Mouse (Mus musculus) neural tube, embryonic 13.5 days (tissue): Measurements from ENCODE around the gene Top2b. TPM values are rescaled to one million over a fixed set of nuclear protein-coding genes. Genes with fewer than 3 reads are reported as not detected.
A peak's percentile ranks its signal among the peaks of the same experiment; 100 is the strongest.

ENCODE experiments used
- ATAC-seq: fragments of 200-750 bp; cut with Nextera tagmentation; 2 replicates; pipeline ENCODE4 v1.8.0; 2017; ENCODE audit warnings: low read depth, mild to moderate bottlenecking, moderate TSS enrichment, moderate library complexity
- H3K27ac ChIP-seq: fragments of 300-500 bp; sonication (generic); replicated peaks from 2 replicates; pipeline ENCODE4 v1.5.1; 2015; ENCODE audit warnings: moderate library complexity, mild to moderate bottlenecking, inconsistent platforms
- H3K27me3 ChIP-seq: fragments of 300-500 bp; sonication (generic); 2 replicates; pipeline ENCODE4 v1.6.1; 2015; ENCODE audit warnings: mild to moderate bottlenecking, inconsistent platforms
- H3K36me3 ChIP-seq: fragments of 300-500 bp; sonication (generic); 2 replicates; pipeline ENCODE4 v1.6.1; 2015; ENCODE audit warnings: mild to moderate bottlenecking, inconsistent platforms
- H3K4me1 ChIP-seq: fragments of 300-500 bp; sonication (generic); replicated peaks from 2 replicates; pipeline ENCODE4 v1.6.1; 2015; ENCODE audit warnings: inconsistent platforms
- H3K4me2 ChIP-seq: fragments of 300-500 bp; sonication (generic); 2 replicates; pipeline ENCODE4 v1.6.1; 2015; ENCODE audit warnings: inconsistent platforms, mild to moderate bottlenecking, moderate library complexity
- H3K4me3 ChIP-seq: fragments of 300-500 bp; sonication (generic); 2 replicates; pipeline ENCODE4 v1.5.1; 2015; ENCODE audit warnings: mild to moderate bottlenecking, inconsistent platforms
- H3K9ac ChIP-seq: fragments of 300-500 bp; sonication (generic); 2 replicates; pipeline ENCODE4 v1.6.1; 2015; ENCODE audit warnings: moderate library complexity, mild to moderate bottlenecking, inconsistent platforms
- H3K9me3 ChIP-seq: fragments of 300-500 bp; sonication (generic); 2 replicates; pipeline ENCODE4 v1.6.1; 2016; ENCODE audit warnings: inconsistent platforms
- WGBS: fragments of 180-500 bp; shearing (Covaris S2); methylation state at CpG from one replicate; pipeline ENCODE4 v1.1.7; 2015; 5-methylcytosine and 5-hydroxymethylcytosine counted together
- polyA plus RNA-seq: library from polyadenylated mRNA; unstranded; fragments of >200 nt; fragmentation: Nextera tagmentation; extraction: Ambion mirVana; gene quantifications from 2 replicates; pipeline ENCODE4 v1.2.1, GENCODE M21; 2015

Gene Top2b
- polyA plus RNA-seq, 1 experiment from 2014 or later: 90.6 TPM

DNA sequence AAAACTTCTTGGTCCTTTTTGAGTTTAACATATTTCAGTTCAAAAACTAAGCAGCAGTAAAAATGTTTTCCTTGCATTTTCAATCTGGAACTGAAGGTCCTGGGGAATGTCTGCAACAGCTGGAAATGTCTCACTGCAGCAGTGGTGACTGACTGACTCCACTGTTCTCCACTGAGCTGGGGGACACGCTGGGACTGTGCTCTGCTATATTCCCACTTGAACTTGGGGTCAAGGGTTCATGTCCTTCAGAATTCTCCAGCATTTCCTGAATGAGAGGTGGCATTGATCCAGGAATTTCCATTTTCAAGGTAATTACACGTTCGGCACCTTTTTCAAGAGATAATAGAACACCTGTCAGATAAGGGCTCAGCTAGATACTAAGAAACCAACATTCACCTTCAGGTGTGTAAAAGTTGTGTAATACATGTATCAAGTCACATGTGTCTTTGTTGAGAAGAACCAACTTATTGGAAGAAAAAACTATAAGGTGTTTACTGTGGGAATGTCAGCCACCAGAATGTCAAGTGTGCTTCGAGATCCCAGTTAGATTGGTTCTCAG lies 67.0 kb downstream of the Top2b start:
- Histone ChIP-seq H3K4me3 (no peak overlapping the region), H3K9ac (no peak overlapping the region), H3K36me3 (peaks cover 57% of the 10 kb centered on the region), H3K27me3 (no peaks in the 10 kb centered on the region), H3K9me3 (no peaks in the 10 kb centered on the region), H3K4me2 (no peak overlapping the region), H3K4me1 (no peaks in the 10 kb centered on the region), H3K27ac (no peak overlapping the region)
- ATAC-seq: no peak
- 73% methylated on average over 4 of the region's 4 CpGs for WGBS

DNA sequence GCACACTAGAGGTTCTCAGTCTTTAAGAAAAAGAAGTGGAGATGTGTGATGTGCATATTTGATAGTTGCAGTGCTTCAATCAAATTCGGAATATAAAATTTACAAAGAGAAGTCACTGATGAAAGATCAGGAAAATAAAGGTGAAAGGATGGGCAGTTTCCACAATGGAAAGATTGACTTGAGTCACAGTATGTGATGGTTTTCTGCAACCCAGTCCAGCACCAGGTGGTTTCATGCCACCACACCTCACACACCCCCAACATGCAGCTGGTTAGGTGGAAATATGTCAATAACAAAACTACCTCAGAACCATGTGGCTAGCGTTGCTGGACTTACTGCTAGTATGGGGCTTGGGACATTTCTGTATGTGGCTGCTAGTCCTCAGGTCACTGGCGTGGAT lies 67.6 kb downstream of the Top2b start:
- Histone ChIP-seq H3K4me1 (no peaks in the 10 kb centered on the region), H3K27me3 (no peaks in the 10 kb centered on the region), H3K9me3 (no peaks in the 10 kb centered on the region), H3K27ac (no peak overlapping the region), H3K4me2 (no peak overlapping the region), H3K9ac (no peak overlapping the region), H3K4me3 (no peak overlapping the region), H3K36me3 (peaks cover 62% of the 10 kb centered on the region)
- ATAC-seq: no peak
- whole genome bisulfite sequencing: 87% methylated on average over 3 of the region's 3 CpGs

DNA sequence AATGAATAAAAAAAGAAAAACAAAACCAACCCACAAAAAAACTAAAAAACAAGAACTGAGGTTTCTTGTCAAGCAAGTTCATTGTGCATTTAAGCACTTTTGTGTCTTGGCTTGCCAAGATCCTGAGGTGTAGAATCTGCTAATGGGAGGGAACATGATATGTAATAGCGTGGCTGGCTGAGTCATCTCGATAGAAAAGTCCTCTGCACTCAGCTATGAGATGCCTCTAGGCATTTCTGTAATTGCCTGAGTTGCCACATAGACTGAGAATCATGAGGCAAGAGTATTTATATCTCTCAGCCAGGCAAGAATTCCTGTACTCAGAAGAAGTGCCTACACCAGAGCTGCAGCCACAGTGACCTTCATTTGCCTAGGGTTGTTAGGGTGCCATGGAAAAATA lies 68.2 kb downstream of the Top2b start:
- ATAC-seq: no peak
- no peak overlapping the region for H3K27ac ChIP-seq
- no peak overlapping the region for H3K4me2 ChIP-seq
- H3K4me1 ChIP-seq: no peaks in the 10 kb centered on the region
- H3K4me3 ChIP-seq: no peak overlapping the region
- peaks cover 66% of the 10 kb centered on the region for H3K36me3 ChIP-seq
- WGBS: 73% methylated on average over 2 of the region's 2 CpGs
- H3K9me3 ChIP-seq: no peaks in the 10 kb centered on the region
- H3K27me3 ChIP-seq: no peaks in the 10 kb centered on the region
- H3K9ac ChIP-seq: no peak overlapping the region

DNA sequence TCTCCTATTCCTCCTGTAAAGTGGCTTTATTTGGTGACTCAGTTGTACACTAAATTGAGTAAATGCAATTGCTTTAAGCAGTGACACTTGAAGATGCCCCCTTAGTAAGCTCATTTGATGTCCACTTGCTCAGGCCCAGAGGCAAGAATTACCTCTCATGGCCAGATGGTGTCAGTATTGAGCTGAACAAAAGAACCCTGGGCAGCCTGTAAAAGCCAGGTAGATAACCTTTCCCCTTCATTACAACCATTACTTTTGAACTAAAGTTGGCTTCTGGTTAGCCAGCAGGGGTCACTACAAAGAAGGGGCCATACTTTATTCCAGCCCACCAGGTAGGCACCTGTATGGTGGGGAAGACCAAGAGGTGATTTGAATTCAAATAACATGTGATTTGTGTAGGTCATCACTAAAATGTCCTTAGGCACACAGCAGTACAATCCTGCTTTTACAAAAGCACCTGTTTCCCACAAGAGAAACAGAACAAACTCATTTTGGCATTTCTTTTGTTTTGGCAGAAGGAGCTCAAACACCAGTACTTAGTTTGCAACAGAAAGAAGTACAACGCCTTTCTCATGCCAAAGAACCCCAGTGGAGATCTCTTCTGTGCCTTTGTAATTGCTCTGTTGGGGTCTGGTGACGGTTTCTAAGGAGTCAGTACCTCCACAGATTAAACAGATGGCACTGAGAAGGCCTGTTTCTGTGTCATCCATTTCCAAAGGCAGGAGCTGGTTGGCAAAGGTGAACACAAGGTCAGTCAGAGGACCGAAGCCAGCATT lies 69.6 kb downstream of the Top2b start:
- no peak overlapping the region for H3K9ac ChIP-seq
- no peak overlapping the region for H3K4me3 ChIP-seq
- no peaks in the 10 kb centered on the region for H3K27me3 ChIP-seq
- H3K4me2 ChIP-seq: no peak overlapping the region
- H3K4me1 ChIP-seq: peaks cover 12% of the 10 kb centered on the region
- no peak overlapping the region for H3K27ac ChIP-seq
- no peaks in the 10 kb centered on the region for H3K9me3 ChIP-seq
- H3K36me3 ChIP-seq: peaks cover 59% of the 10 kb centered on the region
- 29% methylated on average over 3 of the region's 3 CpGs for WGBS
- ATAC-seq: peak; percentile 44

DNA sequence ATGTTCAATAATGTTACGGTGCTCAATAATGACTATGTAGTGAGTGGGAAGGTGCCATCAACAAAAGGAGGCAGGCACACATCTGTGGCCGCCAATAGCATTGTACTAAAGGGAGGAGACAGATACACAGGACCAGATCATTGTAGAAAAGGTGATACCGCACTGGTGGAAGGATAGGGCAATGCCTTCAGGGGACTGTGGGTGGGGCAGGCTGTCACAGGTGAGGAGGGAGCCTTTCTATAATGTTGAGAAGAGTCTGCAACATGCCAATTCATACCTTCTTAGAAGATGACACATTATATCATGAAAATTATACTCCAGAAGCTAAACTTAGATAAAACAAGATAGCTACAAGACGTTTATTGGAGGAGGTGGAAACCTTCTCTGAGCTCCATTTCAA lies 72.4 kb downstream of the Top2b start:
- no peak overlapping the region for H3K4me3 ChIP-seq
- WGBS: 93% methylated on average over 4 of the region's 4 CpGs
- peaks cover 25% of the 10 kb centered on the region for H3K4me1 ChIP-seq
- H3K9ac ChIP-seq: no peak overlapping the region
- no peaks in the 10 kb centered on the region for H3K27me3 ChIP-seq
- no peak for ATAC-seq
- H3K4me2 ChIP-seq: no peak overlapping the region
- no peaks in the 10 kb centered on the region for H3K9me3 ChIP-seq
- no peak overlapping the region for H3K27ac ChIP-seq
- H3K36me3 ChIP-seq: peaks cover 50% of the 10 kb centered on the region

DNA sequence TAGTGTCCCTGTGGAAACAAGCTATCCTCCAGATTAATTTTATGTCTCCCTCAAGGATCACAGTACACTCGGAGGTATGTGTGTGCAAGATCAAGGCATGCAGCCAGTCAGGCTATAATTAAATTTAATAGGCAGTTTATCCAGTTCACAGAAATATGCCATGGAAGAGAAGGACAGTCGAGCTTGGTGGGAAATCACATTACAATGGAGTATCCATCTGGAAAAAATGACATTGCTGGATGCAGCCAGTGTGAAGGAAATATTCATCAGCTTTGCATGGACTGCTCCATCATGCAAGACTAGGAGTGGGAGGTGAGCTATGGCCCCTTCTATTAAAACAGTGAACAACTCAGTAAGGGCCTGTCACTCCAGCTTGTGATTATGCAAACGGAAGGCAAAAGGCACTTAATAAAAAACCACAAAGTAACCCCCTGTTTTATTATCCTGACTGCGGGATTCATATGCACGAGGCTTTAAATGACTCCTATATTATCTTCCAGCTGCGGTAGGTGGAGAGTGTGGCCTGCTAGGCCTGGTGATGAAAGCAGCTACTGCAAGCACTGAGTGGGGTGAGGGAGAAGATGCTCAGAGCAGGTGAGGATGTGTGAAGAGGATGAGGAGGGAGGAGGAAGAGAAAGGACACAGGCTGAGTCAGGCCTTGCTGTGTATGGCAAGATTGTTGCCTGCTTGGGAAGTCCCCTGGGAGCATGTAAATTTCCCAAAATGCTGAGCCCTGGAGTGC lies 74.6 kb downstream of the Top2b start:
- ATAC-seq: peak; percentile 33
- Histone ChIP-seq H3K36me3 (peaks cover 35% of the 10 kb centered on the region), H3K9ac (no peak overlapping the region), H3K27ac (peak overlapping the region; percentile 49), H3K9me3 (no peaks in the 10 kb centered on the region), H3K4me2 (no peak overlapping the region), H3K27me3 (no peaks in the 10 kb centered on the region), H3K4me1 (peaks cover 27% of the 10 kb centered on the region), H3K4me3 (no peak overlapping the region)
- WGBS: 37% methylated on average over 6 of the region's 6 CpGs

DNA sequence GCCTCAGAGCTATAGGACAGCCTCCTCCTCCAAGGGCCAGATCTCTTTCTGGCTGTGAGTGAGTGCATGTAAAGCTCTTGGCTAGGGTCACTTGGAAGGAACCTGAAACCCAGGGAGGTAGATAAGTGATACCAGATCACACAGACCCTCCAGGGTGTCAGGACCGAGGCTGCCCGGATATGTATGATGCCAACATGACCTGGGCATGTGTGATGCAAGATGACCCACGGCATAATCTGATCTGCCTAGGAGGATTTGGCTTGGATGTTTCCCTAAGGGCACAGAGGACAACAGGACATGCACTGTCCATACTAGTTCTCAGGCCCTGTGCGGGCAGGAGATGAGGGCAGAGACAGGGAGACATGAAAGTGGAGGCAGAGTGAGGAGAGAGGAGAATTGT lies 79.9 kb downstream of the Top2b start:
- Histone ChIP-seq H3K9ac (no peak overlapping the region), H3K4me2 (no peak overlapping the region), H3K27me3 (no peaks in the 10 kb centered on the region), H3K4me1 (peaks cover 18% of the 10 kb centered on the region), H3K4me3 (no peak overlapping the region), H3K36me3 (0 out of 2 replicates have a peak, but pooled peaks cover 7% of the 10 kb centered on the region), H3K9me3 (no peaks in the 10 kb centered on the region), H3K27ac (no peak overlapping the region)
- WGBS: 95% methylated on average over 4 of the region's 4 CpGs
- no peak for ATAC-seq

DNA sequence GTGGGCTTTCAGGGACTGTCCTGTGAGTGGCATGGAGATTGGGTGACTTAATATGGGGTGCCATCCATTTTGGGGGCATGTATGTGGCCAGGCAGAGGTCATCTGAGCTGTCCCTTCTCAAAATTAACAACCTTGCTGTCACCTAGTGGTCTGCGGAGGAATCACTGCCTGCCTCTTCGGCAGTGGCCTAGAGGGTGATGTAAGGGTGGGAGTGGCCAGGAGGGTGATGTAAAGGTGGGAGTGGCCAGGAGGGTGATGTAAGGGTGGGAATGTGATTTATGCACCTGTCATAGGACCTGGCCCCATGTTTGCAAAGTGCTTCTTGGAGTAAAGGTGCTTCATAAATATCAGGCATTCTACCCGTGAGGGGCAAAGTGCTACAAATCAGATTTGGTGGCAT lies 82.6 kb downstream of the Top2b start:
- Histone ChIP-seq H3K4me1 (peaks cover 5% of the 10 kb centered on the region; the same call in 1 of the 2 replicates), H3K4me3 (no peak overlapping the region), H3K9me3 (no peaks in the 10 kb centered on the region), H3K27me3 (no peaks in the 10 kb centered on the region), H3K9ac (no peak overlapping the region), H3K4me2 (no peak overlapping the region), H3K27ac (peak overlapping the region; percentile 33; the same call in 1 of the 2 replicates), H3K36me3 (no peaks in the 10 kb centered on the region)
- WGBS: 29% methylated on average over 3 of the region's 3 CpGs
- ATAC-seq: peak; percentile 79

DNA sequence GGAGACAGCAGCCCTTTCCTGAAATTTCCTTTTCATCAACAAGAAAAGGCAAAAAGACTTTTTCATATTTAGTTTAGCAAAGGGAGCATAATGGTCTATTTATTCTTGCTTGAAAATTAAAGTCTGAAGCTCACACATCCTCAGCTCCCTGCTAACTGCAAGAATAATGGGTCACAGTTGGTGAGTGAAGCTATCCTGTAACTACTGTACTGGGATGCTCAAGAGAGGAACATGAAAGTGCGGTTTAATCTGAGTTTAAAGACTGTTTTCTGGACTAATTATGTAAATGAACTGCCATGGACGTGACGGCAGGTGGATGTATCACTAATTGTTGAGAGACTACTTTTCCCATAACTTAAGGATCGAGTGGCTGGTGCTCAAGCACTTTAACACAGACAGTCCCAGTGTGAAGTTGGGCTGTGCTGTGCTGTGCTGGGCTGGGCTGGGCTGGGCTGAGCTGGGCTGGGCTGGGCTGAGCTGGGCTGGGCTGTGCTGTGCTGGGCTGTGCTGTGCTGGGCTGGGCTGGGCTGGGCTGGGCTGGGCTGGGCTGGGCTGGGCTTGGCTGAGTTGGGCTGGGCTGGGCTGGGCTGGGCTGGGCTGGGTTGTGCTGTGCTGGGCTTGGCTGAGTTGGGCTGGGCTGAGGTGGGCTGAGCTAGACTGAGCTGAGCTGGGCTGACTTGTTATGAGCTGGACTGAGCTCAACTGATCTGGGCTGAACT lies 83.4 kb downstream of the Top2b start:
- WGBS: 36% methylated on average over 4 of the region's 4 CpGs
- no peaks in the 10 kb centered on the region for H3K9me3 ChIP-seq
- H3K4me2 ChIP-seq: no peak overlapping the region
- H3K4me3 ChIP-seq: no peak overlapping the region
- H3K27me3 ChIP-seq: no peaks in the 10 kb centered on the region
- H3K36me3 ChIP-seq: no peaks in the 10 kb centered on the region
- no peak overlapping the region for H3K9ac ChIP-seq
- ATAC-seq: peak; percentile 66
- 0 out of 2 replicates have a peak overlapping the region, but pooled peaks have one; percentile 28 for H3K27ac ChIP-seq
- H3K4me1 ChIP-seq: 0 out of 2 replicates have a peak, but pooled peaks cover 5% of the 10 kb centered on the region

DNA sequence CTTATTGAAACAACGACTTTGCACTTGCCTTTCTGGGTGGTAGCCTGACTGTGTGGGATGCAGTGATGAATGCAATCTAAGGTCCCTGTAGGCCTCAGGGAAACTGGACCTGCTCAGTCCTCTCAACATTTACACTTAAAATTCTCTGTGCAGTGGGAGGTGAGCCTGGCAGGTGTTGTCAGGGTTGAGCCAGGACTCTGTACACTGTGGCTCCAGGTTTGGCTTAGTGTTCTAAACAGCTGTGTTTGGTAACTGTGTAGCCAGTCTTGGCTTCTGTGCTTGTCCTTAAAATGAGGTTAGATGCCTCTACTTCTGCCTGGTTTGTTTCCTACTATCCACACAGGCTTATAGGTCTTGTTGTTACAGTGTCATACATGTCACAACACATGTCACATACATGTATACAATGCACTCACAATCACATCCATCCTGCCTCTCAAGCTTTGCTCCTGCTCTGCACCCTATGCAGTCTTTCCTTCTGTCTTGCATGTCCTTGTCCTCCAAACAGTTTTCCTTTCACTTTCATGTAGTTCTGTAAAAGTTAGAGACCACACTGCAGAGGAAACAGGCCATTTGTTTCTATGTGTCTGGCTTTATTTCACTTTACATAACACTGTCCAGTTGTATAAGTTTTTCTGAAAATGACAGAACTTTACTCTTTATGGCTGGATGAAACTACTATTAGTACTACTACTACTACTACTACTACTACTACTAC lies 113.8 kb downstream of the Top2b start:
- H3K27ac ChIP-seq: no peak overlapping the region
- no peak for ATAC-seq

DNA sequence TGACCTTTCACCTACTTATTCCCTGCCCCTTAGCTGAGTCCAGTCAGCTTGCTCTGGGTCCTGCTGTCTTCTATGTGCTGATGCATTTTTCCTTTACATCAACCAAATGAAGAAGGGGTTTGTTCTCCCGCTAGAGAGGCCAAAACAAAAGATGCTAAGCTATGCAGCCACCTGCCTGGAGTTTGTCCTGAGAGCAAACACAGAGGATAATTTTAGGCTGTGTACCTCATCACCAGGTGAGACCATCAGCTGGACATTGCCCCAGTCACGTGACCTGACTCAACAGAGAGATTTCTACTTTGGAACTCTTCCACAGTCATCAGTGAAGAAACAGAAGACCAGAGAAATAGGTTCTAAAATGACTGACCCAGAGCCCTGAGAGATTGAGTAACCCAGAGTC lies 114.5 kb downstream of the Top2b start:
- no peak for ATAC-seq
- peaks cover 16% of the 10 kb centered on the region for H3K4me1 ChIP-seq
- H3K27ac ChIP-seq: no peak overlapping the region
- H3K9ac ChIP-seq: no peak overlapping the region
- no peaks in the 10 kb centered on the region for H3K36me3 ChIP-seq
- no peak overlapping the region for H3K4me2 ChIP-seq
- no peaks in the 10 kb centered on the region for H3K27me3 ChIP-seq
- no peaks in the 10 kb centered on the region for H3K9me3 ChIP-seq
- 81% methylated on average over 2 of the region's 2 CpGs for WGBS
- no peak overlapping the region for H3K4me3 ChIP-seq

More for the DNA sequence above, 113.8 kb downstream of the Top2b start:
- no peaks in the 10 kb centered on the region for H3K36me3 ChIP-seq
- H3K9ac ChIP-seq: no peak overlapping the region
- H3K4me3 ChIP-seq: no peak overlapping the region
- H3K27me3 ChIP-seq: no peaks in the 10 kb centered on the region
- H3K4me2 ChIP-seq: no peak overlapping the region
- peaks cover 8% of the 10 kb centered on the region for H3K4me1 ChIP-seq
- WGBS: 89% methylated on average over 1 of the region's 1 CpGs
- no peaks in the 10 kb centered on the region for H3K9me3 ChIP-seq
